Mouse (Mus musculus): ENCODE measurements around the gene Rnaset2a. TPM values are rescaled to one million over a fixed set of nuclear protein-coding genes. Genes with fewer than 3 reads are reported as not detected.
"Not testable (repeated sequence)": the region's sequence is repeated elsewhere in the genome, so short reads cannot be mapped to it uniquely, and the experiment has no call there.

Rnaset2a gene
- polyA plus RNA-seq, 1 experiment from 2014 or later, result 27.0 TPM

DNA sequence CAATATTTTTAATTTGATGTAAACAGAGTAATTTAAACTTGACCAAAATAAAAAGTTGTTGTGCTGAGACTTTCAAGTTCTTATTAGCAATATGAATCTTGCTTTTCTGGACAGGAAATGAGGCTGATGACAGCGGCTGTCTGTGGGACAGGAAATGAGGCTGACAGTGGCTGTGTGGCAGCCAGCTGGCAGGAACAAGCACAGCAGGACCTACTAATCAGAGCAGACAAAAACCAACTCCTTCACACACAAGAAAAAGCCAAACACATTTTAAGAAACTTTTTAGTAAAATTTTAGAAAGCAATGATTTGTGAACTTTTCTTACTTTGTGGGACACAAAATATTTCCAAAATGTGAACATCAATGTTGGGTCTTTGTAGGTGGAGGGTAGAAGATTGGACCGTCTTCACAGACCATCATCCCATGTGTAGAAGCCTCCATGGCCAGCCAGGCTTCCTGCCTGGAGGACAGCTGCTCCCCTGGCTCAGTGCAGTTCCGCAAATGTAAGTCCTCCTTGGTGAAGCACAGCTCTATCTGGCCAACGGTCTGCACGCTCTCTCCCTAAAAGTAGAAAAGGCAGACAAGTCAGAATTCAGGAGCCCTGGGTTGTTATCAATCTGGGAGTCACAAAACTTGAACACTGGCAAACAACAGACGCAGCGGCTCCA is 19.4 kb downstream of the Rnaset2a start:
- not testable (repeated sequence) for H3K27ac ChIP-seq (ENCODE audit: low read depth); H3K4me3 ChIP-seq (ENCODE audit: low read depth, low read length); DNase-seq; H3K9me3 ChIP-seq (ENCODE audit: low read length); H3K27me3 ChIP-seq (ENCODE audit: insufficient read depth, low read length); H3K4me2 ChIP-seq (ENCODE audit: low read depth, low read length); H3K4me1 ChIP-seq (ENCODE audit: insufficient read depth); H3K36me3 ChIP-seq (replicated peaks; ENCODE audit: insufficient read depth, low read length); H3K9ac ChIP-seq (replicated peaks); ATAC-seq
- 71% methylated on average over 1 of the region's 7 CpGs for WGBS (ENCODE audit: insufficient replicate concordance)

DNA sequence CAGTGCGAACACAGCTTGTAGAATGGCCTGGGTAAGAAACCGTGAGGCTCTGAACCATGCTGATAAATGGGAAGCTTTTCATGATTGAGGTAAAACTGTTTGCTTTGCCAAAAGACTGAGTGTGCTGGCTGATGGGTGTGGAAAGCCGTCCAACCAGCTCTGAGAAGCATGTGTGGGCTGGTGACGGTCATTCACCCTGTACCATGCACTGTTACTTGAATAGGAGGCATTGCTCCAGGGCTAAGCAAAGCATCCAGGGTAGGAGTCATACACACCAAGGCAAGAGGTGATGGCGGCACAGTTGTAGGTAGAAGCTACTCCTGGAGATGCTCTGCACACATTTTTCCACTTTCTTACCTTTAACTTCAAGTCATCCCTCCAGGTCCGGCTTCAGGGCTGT is 23.3 kb downstream of the Rnaset2a start:
- not testable (repeated sequence) for H3K27ac ChIP-seq (ENCODE audit: low read depth); DNase-seq; H3K4me1 ChIP-seq (ENCODE audit: insufficient read depth); H3K4me2 ChIP-seq (ENCODE audit: low read depth, low read length); H3K4me3 ChIP-seq (ENCODE audit: low read depth, low read length); H3K9ac ChIP-seq (replicated peaks); H3K27me3 ChIP-seq (ENCODE audit: insufficient read depth, low read length); H3K9me3 ChIP-seq (ENCODE audit: low read length); H3K36me3 ChIP-seq (replicated peaks; ENCODE audit: insufficient read depth, low read length); ATAC-seq
- WGBS (ENCODE audit: insufficient replicate concordance), result 84% methylated on average over 2 of the region's 6 CpGs

DNA sequence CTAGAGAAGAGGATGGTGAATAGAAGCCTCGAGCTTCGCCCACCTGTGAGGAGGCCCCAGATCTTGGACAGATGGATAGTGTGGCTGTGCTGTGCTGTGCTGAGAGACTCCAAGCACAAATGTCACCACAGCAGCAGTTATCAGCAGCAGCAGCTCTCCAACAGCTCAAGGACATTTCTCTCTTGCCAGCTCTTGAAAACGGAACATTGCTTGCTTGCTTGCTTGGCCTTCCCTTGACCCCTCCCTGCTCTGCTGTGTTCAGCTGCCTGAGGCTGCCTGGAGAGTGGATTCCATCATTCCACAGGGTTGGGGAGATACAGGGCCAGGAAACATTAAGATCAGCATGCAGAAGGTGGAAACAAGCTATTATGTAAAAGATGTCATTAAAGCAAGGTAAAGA is 24.9 kb downstream of the Rnaset2a start:
- not testable (repeated sequence) for H3K27me3 ChIP-seq (ENCODE audit: insufficient read depth, low read length); H3K27ac ChIP-seq (ENCODE audit: low read depth); H3K4me1 ChIP-seq (ENCODE audit: insufficient read depth); H3K4me2 ChIP-seq (ENCODE audit: low read depth, low read length); H3K36me3 ChIP-seq (replicated peaks; ENCODE audit: insufficient read depth, low read length); H3K9me3 ChIP-seq (ENCODE audit: low read length); H3K4me3 ChIP-seq (ENCODE audit: low read depth, low read length); H3K9ac ChIP-seq (replicated peaks); ATAC-seq; DNase-seq
- WGBS (ENCODE audit: insufficient replicate concordance), result no CpG with 5 or more reads among the region's 3 CpGs

DNA sequence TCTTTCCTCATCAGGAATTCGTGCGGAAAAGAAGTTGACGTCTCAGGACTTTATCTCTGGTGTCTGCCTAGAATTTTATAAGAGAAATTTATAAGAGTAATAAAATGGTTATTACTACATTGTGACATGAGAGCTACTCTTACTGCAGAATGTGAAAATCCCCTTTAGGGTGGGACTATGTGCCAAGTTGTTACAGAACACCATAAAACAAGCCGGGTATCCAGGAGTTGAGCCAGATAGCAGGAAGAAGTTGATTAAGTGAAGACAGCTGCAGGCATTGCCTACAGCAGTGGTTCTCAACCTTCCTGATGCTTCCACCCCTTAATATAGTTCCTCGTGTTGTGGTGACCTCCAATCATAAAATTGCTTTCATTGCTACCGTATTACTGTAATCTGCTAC is 31.0 kb downstream of the Rnaset2a start:
- ATAC-seq, result not testable (repeated sequence)

DNA sequence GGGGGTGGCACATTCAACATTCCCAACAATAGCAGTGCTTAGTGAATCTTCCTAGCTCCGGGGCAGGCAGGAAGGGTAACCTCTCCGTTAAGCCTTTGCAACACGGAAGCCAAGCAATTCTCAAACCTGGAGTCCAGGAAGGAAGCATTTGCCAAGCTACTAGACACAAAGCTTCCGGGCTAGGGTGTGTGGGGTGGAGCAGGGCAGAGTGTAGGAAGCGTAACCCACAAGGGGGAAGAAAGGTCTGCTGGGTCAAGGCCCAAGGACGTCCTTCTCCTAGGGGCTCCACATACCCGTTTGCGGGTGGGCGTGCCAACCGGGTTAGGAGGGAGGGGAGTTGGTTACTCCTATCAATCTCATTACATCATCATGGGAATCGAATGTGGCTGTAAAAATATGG is 31.5 kb downstream of the Rnaset2a start:
- not testable (repeated sequence) for H3K36me3 ChIP-seq (replicated peaks; ENCODE audit: insufficient read depth, low read length); H3K4me2 ChIP-seq (ENCODE audit: low read depth, low read length); H3K27ac ChIP-seq (ENCODE audit: low read depth); H3K4me1 ChIP-seq (ENCODE audit: insufficient read depth); H3K4me3 ChIP-seq (ENCODE audit: low read depth, low read length); H3K9ac ChIP-seq (replicated peaks); H3K9me3 ChIP-seq (ENCODE audit: low read length); H3K27me3 ChIP-seq (ENCODE audit: insufficient read depth, low read length)
- DNase-seq, result peak; percentile 18
- 33% methylated on average over 5 of the region's 11 CpGs for WGBS (ENCODE audit: insufficient replicate concordance)
- peak; percentile 41; the same call in 1 of the 2 replicates for ATAC-seq

More for the DNA sequence above, 31.0 kb downstream of the Rnaset2a start:
- WGBS (ENCODE audit: insufficient replicate concordance), result no CpG with 5 or more reads among the region's 6 CpGs
- not testable (repeated sequence) for H3K36me3 ChIP-seq (replicated peaks; ENCODE audit: insufficient read depth, low read length); H3K9me3 ChIP-seq (ENCODE audit: low read length); H3K4me3 ChIP-seq (ENCODE audit: low read depth, low read length); H3K9ac ChIP-seq (replicated peaks); H3K27ac ChIP-seq (ENCODE audit: low read depth); H3K27me3 ChIP-seq (ENCODE audit: insufficient read depth, low read length); DNase-seq; H3K4me2 ChIP-seq (ENCODE audit: low read depth, low read length); H3K4me1 ChIP-seq (ENCODE audit: insufficient read depth)

DNA sequence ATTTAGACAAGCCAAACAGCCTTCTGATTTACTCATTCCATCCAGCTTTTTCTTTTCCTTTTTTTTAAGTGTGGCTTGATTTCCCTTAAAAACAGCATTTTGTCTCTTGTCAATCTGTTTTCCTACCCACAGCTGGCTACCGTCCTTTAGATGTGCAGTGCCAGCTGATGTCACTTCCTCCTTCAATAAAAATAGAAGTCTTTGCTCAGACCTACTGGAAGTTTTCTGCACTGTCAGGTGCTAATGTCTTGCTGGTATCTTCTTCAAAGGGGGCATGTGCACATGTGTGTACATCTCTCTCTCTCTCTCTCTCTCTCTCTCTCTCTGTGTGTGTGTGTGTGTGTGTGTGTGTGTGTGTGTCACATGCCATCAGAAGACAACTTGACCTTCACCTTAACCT is 35.7 kb downstream of the Rnaset2a start:
- H3K36me3 ChIP-seq (replicated peaks; ENCODE audit: insufficient read depth, low read length); H3K9me3 ChIP-seq (ENCODE audit: low read length); H3K9ac ChIP-seq (replicated peaks); H3K27me3 ChIP-seq (ENCODE audit: insufficient read depth, low read length); H3K27ac ChIP-seq (ENCODE audit: low read depth); H3K4me1 ChIP-seq (ENCODE audit: insufficient read depth); H3K4me3 ChIP-seq (ENCODE audit: low read depth, low read length); ATAC-seq; DNase-seq; H3K4me2 ChIP-seq (ENCODE audit: low read depth, low read length): not testable (repeated sequence)
- WGBS (ENCODE audit: insufficient replicate concordance), result no CpG with 5 or more reads among the region's 1 CpGs

DNA sequence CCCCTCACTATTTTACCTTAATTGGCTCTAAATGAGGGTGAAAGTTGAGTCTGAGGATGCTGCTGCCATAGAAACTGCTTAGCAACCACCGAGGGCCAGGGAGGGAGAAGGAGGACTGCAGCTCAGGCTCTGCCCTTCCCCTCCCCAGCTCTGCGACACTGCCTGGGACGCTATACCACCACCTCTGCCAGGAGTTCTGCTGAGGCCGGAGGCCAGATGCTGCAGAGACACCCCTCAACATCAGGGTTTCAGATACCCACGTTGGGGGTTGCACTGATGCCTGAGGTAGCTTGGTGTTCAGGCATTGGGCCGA is 46.6 kb downstream of the Rnaset2a start:
- H3K4me1 ChIP-seq (ENCODE audit: insufficient read depth); H3K27me3 ChIP-seq (ENCODE audit: insufficient read depth, low read length); H3K27ac ChIP-seq (ENCODE audit: low read depth); H3K4me2 ChIP-seq (ENCODE audit: low read depth, low read length); H3K9me3 ChIP-seq (ENCODE audit: low read length); H3K36me3 ChIP-seq (replicated peaks; ENCODE audit: insufficient read depth, low read length); H3K4me3 ChIP-seq (ENCODE audit: low read depth, low read length); DNase-seq; ATAC-seq; H3K9ac ChIP-seq (replicated peaks): not testable (repeated sequence)
- 60% methylated on average over 2 of the region's 6 CpGs for WGBS (ENCODE audit: insufficient replicate concordance)

DNA sequence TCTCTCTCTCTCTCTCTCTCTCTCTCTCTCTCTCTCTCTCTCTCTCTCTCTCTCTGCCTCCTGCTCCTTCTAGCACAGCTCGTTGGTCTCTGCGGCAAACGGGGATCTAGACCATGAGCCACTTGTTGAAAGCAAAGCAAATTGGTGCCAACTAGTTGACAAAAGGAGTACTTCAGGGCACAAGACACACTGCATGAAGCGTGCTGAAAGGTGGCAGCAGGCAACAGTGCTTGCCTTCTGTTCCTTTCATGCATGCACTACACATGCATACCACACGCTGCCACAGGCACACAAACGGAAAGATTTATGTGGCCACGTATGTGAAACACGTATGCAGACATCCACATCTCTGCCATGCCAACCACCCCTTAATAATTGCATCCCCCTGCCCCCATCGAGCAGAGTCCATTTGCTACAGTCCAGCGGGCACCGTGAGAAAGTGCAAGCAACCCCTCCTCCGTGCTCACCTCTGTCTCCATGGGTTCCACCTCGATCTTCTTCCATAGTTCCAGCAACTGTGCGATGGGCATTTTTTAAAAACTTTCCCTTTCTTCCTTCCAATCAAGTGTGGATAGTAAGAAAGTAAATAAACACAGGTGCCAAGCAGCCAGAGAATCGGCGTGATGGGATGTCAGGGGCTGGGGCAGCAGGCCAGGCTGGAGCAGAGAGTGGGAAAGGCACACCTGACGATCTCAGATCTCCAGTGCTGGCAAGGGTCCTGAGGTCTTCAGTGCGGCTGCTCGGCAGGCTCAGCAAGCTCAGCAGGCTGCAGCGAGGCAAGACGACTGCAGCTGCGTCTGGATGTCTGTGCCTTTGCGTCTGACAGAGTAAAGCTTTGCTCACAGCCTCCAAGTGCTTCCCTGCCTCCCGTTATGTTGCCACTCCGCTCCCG is 47.2 kb downstream of the Rnaset2a start:
- H3K9me3 ChIP-seq (ENCODE audit: low read length); H3K27me3 ChIP-seq (ENCODE audit: insufficient read depth, low read length); H3K27ac ChIP-seq (ENCODE audit: low read depth); H3K36me3 ChIP-seq (replicated peaks; ENCODE audit: insufficient read depth, low read length); H3K4me3 ChIP-seq (ENCODE audit: low read depth, low read length); H3K4me2 ChIP-seq (ENCODE audit: low read depth, low read length); H3K4me1 ChIP-seq (ENCODE audit: insufficient read depth); ATAC-seq; DNase-seq; H3K9ac ChIP-seq (replicated peaks): not testable (repeated sequence)
- 58% methylated on average over 6 of the region's 26 CpGs for WGBS (ENCODE audit: insufficient replicate concordance)

DNA sequence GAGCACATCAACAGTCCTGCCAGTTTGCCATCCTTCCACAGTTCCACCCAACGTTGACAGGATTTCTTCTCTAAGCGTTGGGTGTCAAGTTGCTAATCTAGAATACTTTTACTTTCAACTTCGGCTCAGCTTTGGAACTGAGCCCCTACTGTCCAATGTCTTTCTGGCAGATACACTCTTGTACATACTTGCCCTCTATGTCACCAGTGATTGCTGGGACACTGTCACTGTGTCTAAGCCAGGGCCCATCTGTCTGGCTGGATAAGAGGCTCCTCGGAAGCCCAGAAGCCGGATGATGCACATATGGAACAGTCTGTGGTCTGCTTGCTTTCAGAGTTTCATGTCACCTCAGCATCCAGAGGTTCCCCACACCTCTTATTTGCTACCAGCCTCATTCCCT is 51.7 kb downstream of the Rnaset2a start:
- H3K27ac ChIP-seq (ENCODE audit: low read depth); H3K9me3 ChIP-seq (ENCODE audit: low read length); H3K4me3 ChIP-seq (ENCODE audit: low read depth, low read length); H3K4me2 ChIP-seq (ENCODE audit: low read depth, low read length); H3K36me3 ChIP-seq (replicated peaks; ENCODE audit: insufficient read depth, low read length); H3K27me3 ChIP-seq (ENCODE audit: insufficient read depth, low read length); DNase-seq; ATAC-seq; H3K4me1 ChIP-seq (ENCODE audit: insufficient read depth); H3K9ac ChIP-seq (replicated peaks): not testable (repeated sequence)
- WGBS (ENCODE audit: insufficient replicate concordance), result 61% methylated on average over 3 of the region's 5 CpGs

DNA sequence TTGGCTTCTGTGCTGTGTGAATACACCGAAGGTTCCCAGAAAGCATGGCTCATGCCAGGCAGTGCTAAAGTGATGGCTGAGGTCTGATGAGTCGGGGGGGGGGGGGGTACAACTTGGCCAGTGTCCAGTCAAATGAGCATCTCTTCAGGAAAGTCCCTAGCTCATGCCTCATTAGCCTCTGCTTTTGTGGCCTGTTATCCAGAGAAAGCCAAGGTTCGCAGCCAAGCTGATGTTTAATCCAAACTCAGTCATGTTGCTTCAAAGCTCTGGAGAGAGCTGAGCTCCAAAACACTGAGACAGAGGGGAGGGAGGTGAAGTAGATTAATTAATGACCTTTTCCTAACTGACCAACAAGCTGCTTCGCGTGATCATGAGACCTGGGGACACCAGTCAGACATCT is 52.2 kb downstream of the Rnaset2a start:
- not testable (repeated sequence) for H3K4me2 ChIP-seq (ENCODE audit: low read depth, low read length); H3K9me3 ChIP-seq (ENCODE audit: low read length); ATAC-seq; H3K4me1 ChIP-seq (ENCODE audit: insufficient read depth); H3K36me3 ChIP-seq (replicated peaks; ENCODE audit: insufficient read depth, low read length); H3K27ac ChIP-seq (ENCODE audit: low read depth); H3K27me3 ChIP-seq (ENCODE audit: insufficient read depth, low read length); DNase-seq; H3K9ac ChIP-seq (replicated peaks); H3K4me3 ChIP-seq (ENCODE audit: low read depth, low read length)
- WGBS (ENCODE audit: insufficient replicate concordance), result 68% methylated on average over 2 of the region's 5 CpGs
